Mouse (Mus musculus): ENCODE measurements around the gene P2ry6. TPM values are rescaled to one million over a fixed set of nuclear protein-coding genes. Genes with fewer than 3 reads are reported as not detected.

The P2ry6 gene
- polyA plus RNA-seq, 1 experiment from 2014 or later, result 5.8 TPM

- 0 out of 2 replicates have a peak, but pooled peaks cover 5% of the 10 kb centered on the region for H3K36me3 ChIP-seq (ENCODE audit: control insufficient read depth, insufficient read depth)
- H3K27me3 ChIP-seq (ENCODE audit: control insufficient read depth, insufficient read depth, low read length), result no peaks in the 10 kb centered on the region
- 77% methylated on average over 7 of the region's 7 CpGs for WGBS
- no peak overlapping the region for H3K9ac ChIP-seq (ENCODE audit: low read length)
- ATAC-seq (replicated peaks; ENCODE audit: extremely low read depth, insufficient read depth, low FRiP score), result no peak
- no peaks in the 10 kb centered on the region for H3K9me3 ChIP-seq (replicated peaks; ENCODE audit: control insufficient read depth, low read length)
- peaks cover 10% of the 10 kb centered on the region for H3K4me1 ChIP-seq (ENCODE audit: control insufficient read depth, insufficient read depth, low read length)
- H3K4me2 ChIP-seq (ENCODE audit: low read depth, low read length), result no peak overlapping the region
- H3K27ac ChIP-seq (ENCODE audit: low read length), result no peak overlapping the region
- no peak overlapping the region for H3K4me3 ChIP-seq (ENCODE audit: low read length)
Measured at GRCm38 (mm10) chr7:100995260-100995864, 20.9 kb upstream of the P2ry6 start.

- peak; percentile 61 for ATAC-seq (replicated peaks; ENCODE audit: extremely low read depth, insufficient read depth, low FRiP score)
- H3K9ac ChIP-seq (ENCODE audit: low read length), result no peak overlapping the region
- H3K9me3 ChIP-seq (replicated peaks; ENCODE audit: control insufficient read depth, low read length), result no peaks in the 10 kb centered on the region
- peaks cover 13% of the 10 kb centered on the region for H3K4me1 ChIP-seq (ENCODE audit: control insufficient read depth, insufficient read depth, low read length)
- no peak overlapping the region for H3K4me2 ChIP-seq (ENCODE audit: low read depth, low read length)
- no peaks in the 10 kb centered on the region for H3K27me3 ChIP-seq (ENCODE audit: control insufficient read depth, insufficient read depth, low read length)
- no peaks in the 10 kb centered on the region for H3K36me3 ChIP-seq (ENCODE audit: control insufficient read depth, insufficient read depth)
- H3K4me3 ChIP-seq (ENCODE audit: low read length), result no peak overlapping the region
- peak overlapping the region; percentile 77 for H3K27ac ChIP-seq (ENCODE audit: low read length)
- WGBS, result 54% methylated on average over 4 of the region's 4 CpGs
Measured at GRCm38 (mm10) chr7:100993166-100993565, 18.7 kb upstream of the P2ry6 start.

- Histone ChIP-seq H3K27ac (ENCODE audit: low read length) (no peak overlapping the region; the same call in 1 of the 2 replicates), H3K9ac (ENCODE audit: low read length) (no peak overlapping the region), H3K4me2 (ENCODE audit: low read depth, low read length) (no peak overlapping the region), H3K4me3 (ENCODE audit: low read length) (no peak overlapping the region), H3K4me1 (ENCODE audit: control insufficient read depth, insufficient read depth, low read length) (peaks cover 17% of the 10 kb centered on the region), H3K9me3 (replicated peaks; ENCODE audit: control insufficient read depth, low read length) (no peaks in the 10 kb centered on the region), H3K27me3 (ENCODE audit: control insufficient read depth, insufficient read depth, low read length) (no peaks in the 10 kb centered on the region), H3K36me3 (ENCODE audit: control insufficient read depth, insufficient read depth) (no peaks in the 10 kb centered on the region)
- WGBS, result 88% methylated on average over 3 of the region's 3 CpGs
- no peak for ATAC-seq (replicated peaks; ENCODE audit: extremely low read depth, insufficient read depth, low FRiP score)
Measured at GRCm38 (mm10) chr7:100991972-100992371, 17.5 kb upstream of the P2ry6 start.

GRCm38 (mm10) chr7:100990636-100991311, 16.3 kb upstream of the P2ry6 start:
- no peak overlapping the region for H3K4me2 ChIP-seq (ENCODE audit: low read depth, low read length)
- no peaks in the 10 kb centered on the region for H3K27me3 ChIP-seq (ENCODE audit: control insufficient read depth, insufficient read depth, low read length)
- 46% methylated on average over 9 of the region's 9 CpGs for WGBS
- H3K36me3 ChIP-seq (ENCODE audit: control insufficient read depth, insufficient read depth), result no peaks in the 10 kb centered on the region
- ATAC-seq (replicated peaks; ENCODE audit: extremely low read depth, insufficient read depth, low FRiP score), result peak; percentile 56
- peaks cover 17% of the 10 kb centered on the region for H3K4me1 ChIP-seq (ENCODE audit: control insufficient read depth, insufficient read depth, low read length)
- no peaks in the 10 kb centered on the region for H3K9me3 ChIP-seq (replicated peaks; ENCODE audit: control insufficient read depth, low read length)
- H3K9ac ChIP-seq (ENCODE audit: low read length), result no peak overlapping the region
- no peak overlapping the region for H3K4me3 ChIP-seq (ENCODE audit: low read length)
- peak overlapping the region; percentile 66 for H3K27ac ChIP-seq (ENCODE audit: low read length)

GRCm38 (mm10) chr7:100988092-100988491, 13.6 kb upstream of the P2ry6 start:
- peak; percentile 81 for ATAC-seq (replicated peaks; ENCODE audit: extremely low read depth, insufficient read depth, low FRiP score)
- H3K27ac ChIP-seq (ENCODE audit: low read length), result no peak overlapping the region
- no peaks in the 10 kb centered on the region for H3K27me3 ChIP-seq (ENCODE audit: control insufficient read depth, insufficient read depth, low read length)
- no peaks in the 10 kb centered on the region for H3K9me3 ChIP-seq (replicated peaks; ENCODE audit: control insufficient read depth, low read length)
- WGBS, result 9% methylated on average over 9 of the region's 9 CpGs
- H3K4me1 ChIP-seq (ENCODE audit: control insufficient read depth, insufficient read depth, low read length), result peaks cover 19% of the 10 kb centered on the region
- no peak overlapping the region for H3K4me2 ChIP-seq (ENCODE audit: low read depth, low read length)
- H3K36me3 ChIP-seq (ENCODE audit: control insufficient read depth, insufficient read depth), result no peaks in the 10 kb centered on the region
- no peak overlapping the region for H3K4me3 ChIP-seq (ENCODE audit: low read length)
- H3K9ac ChIP-seq (ENCODE audit: low read length), result no peak overlapping the region

GRCm38 (mm10) chr7:100984452-100985395, 10.3 kb upstream of the P2ry6 start:
- H3K4me3 ChIP-seq (ENCODE audit: low read length), result no peak overlapping the region
- H3K4me1 ChIP-seq (ENCODE audit: control insufficient read depth, insufficient read depth, low read length), result peaks cover 12% of the 10 kb centered on the region
- H3K27me3 ChIP-seq (ENCODE audit: control insufficient read depth, insufficient read depth, low read length), result no peaks in the 10 kb centered on the region
- H3K9me3 ChIP-seq (replicated peaks; ENCODE audit: control insufficient read depth, low read length), result no peaks in the 10 kb centered on the region
- H3K27ac ChIP-seq (ENCODE audit: low read length), result no peak overlapping the region
- WGBS, result 48% methylated on average over 21 of the region's 21 CpGs
- ATAC-seq (replicated peaks; ENCODE audit: extremely low read depth, insufficient read depth, low FRiP score), result peak; percentile 65
- H3K36me3 ChIP-seq (ENCODE audit: control insufficient read depth, insufficient read depth), result no peaks in the 10 kb centered on the region
- no peak overlapping the region for H3K9ac ChIP-seq (ENCODE audit: low read length)
- H3K4me2 ChIP-seq (ENCODE audit: low read depth, low read length), result peak overlapping the region; percentile 22; the same call in 1 of the 2 replicates

- 11% methylated on average over 2 of the region's 2 CpGs for WGBS
- peak overlapping the region; percentile 46 for H3K9ac ChIP-seq (ENCODE audit: low read length)
- H3K4me3 ChIP-seq (ENCODE audit: low read length), result no peak overlapping the region
- H3K4me2 ChIP-seq (ENCODE audit: low read depth, low read length), result no peak overlapping the region; the same call in 1 of the 2 replicates
- no peaks in the 10 kb centered on the region for H3K36me3 ChIP-seq (ENCODE audit: control insufficient read depth, insufficient read depth)
- H3K4me1 ChIP-seq (ENCODE audit: control insufficient read depth, insufficient read depth, low read length), result peaks cover 20% of the 10 kb centered on the region
- peak overlapping the region; percentile 68 for H3K27ac ChIP-seq (ENCODE audit: low read length)
- H3K27me3 ChIP-seq (ENCODE audit: control insufficient read depth, insufficient read depth, low read length), result 0 out of 2 replicates have a peak, but pooled peaks cover 2% of the 10 kb centered on the region
- peak; percentile 86 for ATAC-seq (replicated peaks; ENCODE audit: extremely low read depth, insufficient read depth, low FRiP score)
- H3K9me3 ChIP-seq (replicated peaks; ENCODE audit: control insufficient read depth, low read length), result no peaks in the 10 kb centered on the region
Measured at GRCm38 (mm10) chr7:100979175-100979574, 4.7 kb upstream of the P2ry6 start.

- H3K36me3 ChIP-seq (ENCODE audit: control insufficient read depth, insufficient read depth), result no peaks in the 10 kb centered on the region
- H3K4me2 ChIP-seq (ENCODE audit: low read depth, low read length), result no peak overlapping the region
- H3K9me3 ChIP-seq (replicated peaks; ENCODE audit: control insufficient read depth, low read length), result no peaks in the 10 kb centered on the region
- ATAC-seq (replicated peaks; ENCODE audit: extremely low read depth, insufficient read depth, low FRiP score), result no peak
- WGBS, result 79% methylated on average over 5 of the region's 5 CpGs
- no peak overlapping the region for H3K27ac ChIP-seq (ENCODE audit: low read length)
- 0 out of 2 replicates have a peak, but pooled peaks cover 6% of the 10 kb centered on the region for H3K27me3 ChIP-seq (ENCODE audit: control insufficient read depth, insufficient read depth, low read length)
- no peak overlapping the region for H3K9ac ChIP-seq (ENCODE audit: low read length)
- H3K4me3 ChIP-seq (ENCODE audit: low read length), result no peak overlapping the region
- peaks cover 22% of the 10 kb centered on the region for H3K4me1 ChIP-seq (ENCODE audit: control insufficient read depth, insufficient read depth, low read length)
Measured at GRCm38 (mm10) chr7:100978171-100978570, 3.7 kb upstream of the P2ry6 start.

All from heart, embryonic 16.5 days (tissue).